28 mouse cellular contexts compared by ENCODE assay signal in genomic region chr6:41532181-41532580, GRCm38 (mm10). TPM values are rescaled to one million over a fixed set of nuclear protein-coding genes. Genes with fewer than 3 reads are reported as not detected.
"Had no signal": no experiment of that assay in that cellular context is flagged by ENCODE, and none has a peak within 500 bp of the region (broad histone marks: within the 10 kb centered on the region; RNA-seq: fewer than 3 reads in every experiment).

No protein-coding gene starts in this region.

- DNase-seq: kidney, adult 11 months; kidney, adult 8-10 months; kidney, postnatal 10 days; kidney, postnatal 4 days; left cerebral cortex, postnatal 4 days; liver, postnatal 0 days; lung, postnatal 14 days; lung, postnatal 4 days; midbrain, embryonic 14.5 days; right cerebral cortex, adult 18-20 months; right cerebral cortex, postnatal 14 days; right cerebral cortex, postnatal 4 days; spleen, adult 18-20 months had no signal

- H3K4me3 ChIP-seq: intestine, embryonic 15.5 days; kidney, embryonic 15.5 days; limb, embryonic 12.5 days; limb, embryonic 15.5 days; lung, embryonic 15.5 days; neural tube, embryonic 12.5 days; neural tube, embryonic 15.5 days had no signal

- H3K4me1 ChIP-seq: intestine, embryonic 15.5 days; kidney, embryonic 15.5 days; limb, embryonic 12.5 days; limb, embryonic 15.5 days; lung, embryonic 15.5 days; neural tube, embryonic 12.5 days; neural tube, embryonic 15.5 days had no signal

RNA-seq across cellular contexts. Expression of gene Prss2, which starts 10.6 kb away (rescaled TPM):
- total RNA-seq: layer of hippocampus, adult 18-20 months; layer of hippocampus, postnatal 14 days; left cerebral cortex, adult 8-10 months; left cerebral cortex, postnatal 14 days; left cerebral cortex, postnatal 4 days; megakaryocyte progenitor cell, adult 5-6 weeks; megakaryocyte-erythroid progenitor cell, adult 5-6 weeks; midbrain, postnatal 0 days had no signal
- polyA plus RNA-seq: kidney, embryonic 15.5 days; limb, embryonic 12.5 days; limb, embryonic 15.5 days; lung, embryonic 15.5 days; midbrain, embryonic 11.5 days; midbrain, embryonic 14.5 days; midbrain, postnatal 0 days; neural tube, embryonic 12.5 days; neural tube, embryonic 15.5 days had no signal
